Mouse (Mus musculus) mature B cell (primary cell): Measurements from ENCODE around the gene Cemip.
"Not testable (repeated sequence)": the region's sequence is repeated elsewhere in the genome, so short reads cannot be mapped to it uniquely, and the experiment has no call there.

ENCODE experiments used
- in situ Hi-C: fragments of 300-500 bp; cut with MboI; formaldehyde crosslinking; loops from 2 replicates; pipeline ENCODE4 v1.14.3; 2019

Cemip gene

GRCm38 (mm10) chr7:84086039-84086829 lies at the start of gene Cemip:
Gene Cemip, minus strand, starts transcription at chr7:84086502.
- in situ Hi-C loops, result no loop called here

GRCm38 (mm10) chr7:84132704-84133103 lies 46.4 kb upstream of the Cemip start:
- in situ Hi-C loops, result loop anchor here (25.0 kb wide), 1 partner anchor 555 kb away; the partner anchor contains the start of gene Zfand6

- in situ Hi-C loops, result loop anchor here (25.0 kb wide), 1 partner anchor 556 kb away; the partner anchor contains the start of gene Zfand6
Observed at GRCm38 (mm10) chr7:84131736-84132135, 45.4 kb upstream of the Cemip start.

DNA sequence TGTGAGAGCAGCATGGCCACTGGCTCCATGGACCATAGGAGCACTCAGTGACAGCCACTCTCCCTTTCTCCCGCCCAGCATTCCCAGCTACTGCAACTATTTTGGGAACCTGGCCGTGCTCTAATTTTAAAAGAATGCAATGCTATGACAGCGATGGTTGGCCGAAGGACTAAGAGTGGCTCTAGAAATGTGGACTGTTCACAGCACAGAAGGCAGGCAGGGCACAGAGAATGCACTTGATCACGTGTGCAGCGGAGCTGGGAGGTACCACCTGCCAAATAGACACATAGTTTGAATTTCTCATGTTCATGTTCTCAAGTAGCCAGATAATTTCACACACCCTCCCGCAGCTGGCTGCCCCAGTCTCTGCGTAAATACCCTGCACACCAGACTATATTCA lies 42.4 kb upstream of the Cemip start:
- in situ Hi-C loops, result loop anchor here (25.0 kb wide), 1 partner anchor 559 kb away; the partner anchor contains the start of gene Zfand6

GRCm38 (mm10) chr7:84125730-84126129 lies 39.4 kb upstream of the Cemip start:
- in situ Hi-C loops, result loop anchor here (25.0 kb wide), 1 partner anchor 562 kb away; the partner anchor contains the start of gene Zfand6

DNA sequence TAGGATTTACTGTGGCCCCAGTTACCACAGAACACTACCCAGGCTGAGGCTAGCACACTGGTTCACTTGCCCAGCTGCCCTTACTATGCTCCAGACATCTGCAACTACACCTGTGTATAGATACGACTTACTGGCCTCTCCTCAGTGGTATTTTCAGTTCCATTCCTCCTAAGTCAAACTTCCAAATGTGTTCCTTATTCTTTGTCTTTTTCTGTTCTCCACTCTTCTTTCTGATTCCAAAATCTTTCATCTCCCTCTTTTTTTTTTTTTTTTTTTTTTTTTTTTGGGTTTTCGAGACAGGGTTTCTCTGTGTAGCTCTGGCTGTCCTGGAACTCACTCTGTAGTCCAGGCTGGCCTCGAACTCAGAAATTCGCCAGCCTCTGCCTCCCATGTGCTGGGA lies 37.3 kb upstream of the Cemip start:
- in situ Hi-C loops, result not testable (repeated sequence)

DNA sequence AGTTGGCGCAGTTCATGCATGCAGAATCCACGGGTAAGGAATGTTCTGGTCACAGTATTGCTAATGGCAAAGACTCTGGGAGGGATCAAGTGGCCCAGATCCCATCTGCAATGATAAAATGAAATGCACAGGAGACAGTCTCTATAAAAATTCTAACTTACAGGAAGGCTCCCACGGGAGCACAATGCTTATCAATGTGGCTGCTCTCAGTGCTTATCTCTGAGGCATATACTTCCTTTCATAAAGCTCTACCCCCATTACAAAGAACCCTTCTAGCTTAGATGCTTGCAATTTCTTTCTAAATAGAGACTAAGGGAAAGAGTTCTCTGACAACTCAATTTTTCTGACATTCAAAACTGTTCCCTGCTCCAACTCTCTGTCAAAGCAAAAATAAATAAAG lies 35.5 kb upstream of the Cemip start:
- in situ Hi-C loops, result no loop called here

- in situ Hi-C loops, result no loop called here
Observed at GRCm38 (mm10) chr7:84120142-84120760, 33.9 kb upstream of the Cemip start.

- in situ Hi-C loops, result no loop called here
Observed at GRCm38 (mm10) chr7:84119216-84120105, 33.2 kb upstream of the Cemip start.

DNA sequence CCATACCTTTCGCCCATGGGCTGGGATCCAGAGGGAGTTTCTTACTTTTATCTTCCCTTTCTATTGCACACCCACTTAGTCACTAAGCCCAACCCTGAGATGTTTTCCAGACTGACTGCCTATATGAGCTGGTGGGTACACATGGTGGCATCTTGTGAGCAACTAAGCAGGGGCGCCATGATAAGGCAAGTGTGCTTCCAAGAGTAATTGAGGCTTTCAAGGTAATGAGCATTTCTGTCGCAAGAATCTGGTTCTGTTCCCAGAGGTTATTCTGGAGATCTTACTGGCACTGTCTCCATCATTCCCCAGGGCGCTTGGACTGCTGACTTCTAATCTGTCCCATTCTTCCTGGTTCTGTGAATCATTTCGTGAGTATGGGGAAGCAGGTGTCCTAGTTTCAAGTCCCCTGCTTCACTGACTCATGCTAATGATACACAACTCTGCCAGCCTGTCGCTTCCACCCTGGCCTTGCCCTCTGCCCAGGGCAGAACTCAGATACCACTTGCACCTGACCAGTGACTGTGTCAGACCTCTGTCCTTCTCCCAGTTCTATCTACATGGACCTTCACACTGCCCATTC lies 31.3 kb upstream of the Cemip start:
- in situ Hi-C loops, result no loop called here

DNA sequence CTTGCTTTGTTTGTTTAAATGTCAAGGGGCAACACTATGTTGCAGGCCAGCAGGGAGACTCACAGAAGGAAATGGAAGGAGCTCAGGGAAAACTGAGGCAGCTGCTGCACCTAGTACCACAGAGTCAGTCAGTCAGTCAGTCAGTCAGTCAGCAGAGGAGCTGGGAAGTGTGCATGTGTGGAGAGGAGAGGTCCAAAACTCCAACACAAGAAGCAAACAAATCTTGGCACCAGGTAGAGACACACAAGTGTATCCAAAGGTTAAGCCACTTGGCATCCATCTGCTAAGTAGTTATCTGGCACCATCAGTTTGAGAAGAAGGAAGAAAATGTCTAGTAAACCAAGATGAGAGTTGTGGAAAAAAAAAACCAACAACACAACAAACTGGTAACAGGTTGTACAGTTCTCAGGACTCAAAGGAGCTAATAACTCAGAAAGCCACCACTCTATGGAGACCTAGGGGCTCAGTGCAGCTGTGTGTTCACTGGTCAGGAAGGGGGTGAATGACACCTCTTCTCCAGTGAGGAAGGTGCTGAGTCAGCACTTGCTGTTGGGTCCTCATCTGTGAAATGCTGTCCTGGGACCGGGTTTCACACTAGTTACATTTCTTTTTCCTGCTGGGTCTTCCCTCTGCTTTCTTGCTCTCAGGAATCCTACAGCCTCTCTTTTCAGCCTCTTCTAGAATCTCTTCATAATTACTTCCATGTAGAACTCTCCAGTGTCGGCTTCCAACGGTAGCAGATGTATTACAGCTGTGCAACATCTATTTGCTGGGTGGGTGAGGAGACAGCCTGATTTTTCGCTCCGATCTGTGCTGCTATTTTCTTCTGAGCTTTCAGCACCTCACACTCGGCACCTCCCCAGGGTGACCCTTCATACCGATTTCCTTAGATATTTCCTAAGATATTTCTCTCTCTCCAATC lies 30.6 kb upstream of the Cemip start:
- in situ Hi-C loops, result no loop called here

DNA sequence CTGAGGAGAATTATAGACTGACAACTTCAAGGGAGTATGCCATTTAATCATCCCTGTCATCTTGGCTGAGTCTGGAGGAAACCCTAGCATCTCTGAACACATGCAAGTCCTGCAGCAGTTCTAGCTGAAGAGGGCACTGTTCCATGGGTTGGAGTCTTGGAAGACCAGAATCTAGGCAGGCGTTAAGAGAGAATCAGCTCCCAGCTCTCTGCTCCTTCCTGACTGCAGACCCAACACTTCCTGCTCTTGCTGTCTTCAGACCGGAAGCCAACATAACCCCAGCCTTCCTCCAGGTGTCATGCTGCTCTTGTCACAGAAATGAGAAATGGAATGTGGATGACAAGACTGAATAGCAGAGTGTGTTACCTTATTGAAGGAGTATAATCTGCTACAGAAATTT lies 29.1 kb upstream of the Cemip start:
- in situ Hi-C loops, result no loop called here

GRCm38 (mm10) chr7:84114775-84115174 lies 28.5 kb upstream of the Cemip start:
- in situ Hi-C loops, result no loop called here

- in situ Hi-C loops, result no loop called here
Observed at GRCm38 (mm10) chr7:84113035-84113390, 26.7 kb upstream of the Cemip start.

DNA sequence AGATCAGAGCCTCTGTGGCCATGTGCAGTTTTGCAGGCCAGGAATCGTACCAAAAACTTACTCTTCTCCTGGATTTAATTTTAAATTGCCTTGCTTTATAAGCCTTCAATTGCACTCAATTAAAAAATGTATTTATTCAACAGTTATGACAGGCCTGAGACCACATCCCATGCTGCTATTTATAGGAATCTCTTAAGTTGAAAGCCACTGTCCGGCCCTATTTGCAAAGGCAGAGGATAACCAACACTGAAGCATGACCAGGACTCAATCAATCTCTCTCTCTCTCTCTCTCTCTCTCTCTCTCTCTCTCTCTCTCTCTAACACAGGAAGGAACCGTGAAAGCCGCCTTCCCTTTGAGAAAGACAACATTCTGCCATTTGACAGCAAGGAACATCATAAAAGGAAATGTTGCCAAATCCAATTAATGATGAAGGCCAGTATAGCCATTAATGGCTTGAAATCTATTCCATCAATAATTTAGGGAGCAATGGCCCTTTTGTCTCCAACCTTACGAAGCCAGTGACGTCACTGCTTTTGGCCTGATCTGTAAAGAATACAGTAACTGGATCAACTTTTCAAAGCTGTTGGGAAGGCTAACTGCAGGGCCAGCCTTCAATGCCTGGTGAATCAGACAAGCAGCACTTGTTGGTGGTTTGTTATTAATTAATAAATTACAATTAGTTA lies 26.2 kb upstream of the Cemip start:
- in situ Hi-C loops, result no loop called here

- in situ Hi-C loops, result no loop called here
Observed at GRCm38 (mm10) chr7:84111716-84112350, 25.5 kb upstream of the Cemip start.

DNA sequence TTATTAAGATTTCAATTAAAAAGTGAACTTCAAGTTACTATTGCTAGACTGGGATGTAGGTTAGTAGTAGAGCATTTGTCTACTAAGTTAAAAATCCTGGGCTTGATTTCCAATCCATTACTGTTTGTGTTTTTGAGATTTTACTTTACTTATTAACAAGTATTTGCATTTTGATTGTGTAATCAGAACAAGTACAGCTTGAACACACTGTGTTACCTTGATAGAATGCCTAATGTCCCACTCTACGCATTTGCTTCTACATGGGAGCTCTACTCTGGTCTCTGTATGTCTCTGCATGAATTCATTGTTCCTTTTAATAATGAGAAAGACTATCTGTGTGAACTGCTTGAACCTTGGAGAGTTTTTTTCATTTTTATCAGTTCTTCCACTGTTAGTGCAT lies 20.6 kb upstream of the Cemip start:
- in situ Hi-C loops, result no loop called here

- in situ Hi-C loops, result no loop called here
Observed at GRCm38 (mm10) chr7:84102589-84102988, 16.3 kb upstream of the Cemip start.

DNA sequence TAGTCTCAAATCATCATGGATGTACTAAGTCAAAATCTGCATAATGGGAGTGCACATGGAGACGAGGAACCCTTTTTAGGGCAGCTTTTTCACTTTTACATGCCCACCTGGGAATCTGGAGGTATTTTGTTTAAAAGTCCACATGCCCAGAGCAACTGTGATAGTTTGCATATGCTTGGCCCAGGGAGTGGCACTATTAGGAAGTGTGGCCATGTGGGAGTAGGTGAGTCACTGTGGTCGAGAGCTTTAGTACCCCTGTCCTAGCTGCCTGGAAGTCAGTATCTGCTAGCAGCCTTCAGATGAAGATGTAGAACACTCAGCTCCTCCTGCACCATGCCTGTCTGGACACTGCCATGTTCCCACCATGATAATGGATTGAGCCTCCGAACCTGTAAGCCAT lies 14.4 kb upstream of the Cemip start:
- in situ Hi-C loops, result no loop called here

- in situ Hi-C loops, result no loop called here
Observed at GRCm38 (mm10) chr7:84098098-84098497, 11.8 kb upstream of the Cemip start.
